Mouse (Mus musculus): ENCODE measurements at regions not wholly inside any gene's neighbourhood (a gene's known extent, or its start where the extent isn't known, plus 50 kb on each side); places are given as distances from the start of the nearest gene placed in this dataset.
"Not testable (repeated sequence)": the region's sequence is repeated elsewhere in the genome, so short reads cannot be mapped to it uniquely, and the experiment has no call there.

GRCm38 (mm10) chr12:93812963-93813733 lies 1878.9 kb upstream of the Flrt2 start:
- no peak for DNase-seq

GRCm38 (mm10) chr12:93850944-93851520 lies 1841.0 kb upstream of the Flrt2 start:
- no peak for DNase-seq

- DNase-seq: no peak
Measured at GRCm38 (mm10) chr12:93851660-93852059, 1840.4 kb upstream of the Flrt2 start.

GRCm38 (mm10) chr12:93885946-93886345 lies 1806.1 kb upstream of the Flrt2 start:
- DNase-seq: no peak

- DNase-seq: no peak
Measured at GRCm38 (mm10) chr12:93890109-93890508, 1801.9 kb upstream of the Flrt2 start.

- not testable (repeated sequence) for DNase-seq
Measured at GRCm38 (mm10) chr12:93928541-93929238, 1763.3 kb upstream of the Flrt2 start.

GRCm38 (mm10) chr12:93929239-93929563 lies 1762.8 kb upstream of the Flrt2 start:
- not testable (repeated sequence) for DNase-seq

GRCm38 (mm10) chr12:93930242-93930641 lies 1761.8 kb upstream of the Flrt2 start:
- DNase-seq: not testable (repeated sequence)

GRCm38 (mm10) chr12:93960869-93961268 lies 1731.2 kb upstream of the Flrt2 start:
- DNase-seq: no peak

- no peak for DNase-seq
Measured at GRCm38 (mm10) chr12:93981307-93981706, 1710.7 kb upstream of the Flrt2 start.

- no peak for DNase-seq
Measured at GRCm38 (mm10) chr12:93991531-93991930, 1700.5 kb upstream of the Flrt2 start.

GRCm38 (mm10) chr12:93993875-93994274 lies 1698.2 kb upstream of the Flrt2 start:
- DNase-seq: no peak

GRCm38 (mm10) chr12:94015946-94016345 lies 1676.1 kb upstream of the Flrt2 start:
- no peak for DNase-seq

GRCm38 (mm10) chr12:94031364-94031763 lies 1660.7 kb upstream of the Flrt2 start:
- DNase-seq: no peak

- DNase-seq: no peak
Measured at GRCm38 (mm10) chr12:94047972-94048371, 1644.1 kb upstream of the Flrt2 start.

GRCm38 (mm10) chr12:94057767-94058166 lies 1634.3 kb upstream of the Flrt2 start:
- no peak for DNase-seq

GRCm38 (mm10) chr12:94059641-94060040 lies 1632.4 kb upstream of the Flrt2 start:
- DNase-seq: no peak

- DNase-seq: no peak
Measured at GRCm38 (mm10) chr12:94060336-94060735, 1631.7 kb upstream of the Flrt2 start.

GRCm38 (mm10) chr12:94066444-94067152 lies 1625.4 kb upstream of the Flrt2 start:
- peak; percentile 4 to 40 for DNase-seq

- DNase-seq: no peak
Measured at GRCm38 (mm10) chr12:94070940-94071505, 1621.0 kb upstream of the Flrt2 start.

GRCm38 (mm10) chr12:94105582-94106162 lies 1586.4 kb upstream of the Flrt2 start:
- DNase-seq: no peak

GRCm38 (mm10) chr12:94150143-94150542 lies 1541.9 kb upstream of the Flrt2 start:
- DNase-seq: no peak
